Mouse (Mus musculus): ENCODE measurements around the gene Siva1.
A peak's percentile ranks its signal among the peaks of the same experiment; 100 is the strongest.

Gene Siva1

DNA sequence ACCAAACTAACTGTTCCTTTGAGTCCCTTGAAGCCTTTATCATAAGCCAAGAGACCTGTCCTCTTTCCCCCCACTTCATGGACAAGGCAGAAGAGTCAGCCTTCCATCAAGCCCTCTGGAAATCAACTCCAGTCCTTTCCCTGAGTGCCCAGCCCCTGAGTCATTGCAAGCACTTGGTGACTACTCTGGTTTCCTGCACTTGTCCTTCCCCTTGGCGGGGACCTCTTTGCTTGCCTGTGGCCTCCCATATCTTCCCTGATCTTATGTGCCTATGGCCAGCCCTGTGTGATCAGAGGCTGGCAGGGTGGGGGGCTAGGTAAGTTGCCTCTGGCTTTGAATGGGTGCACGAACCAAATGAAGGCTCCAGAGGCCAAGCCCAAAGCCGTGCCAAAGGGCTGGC lies 22.6 kb upstream of the Siva1 start:
- no peak for DNase-seq (ENCODE audit: extremely low read depth, low read depth, low spot score)

DNA sequence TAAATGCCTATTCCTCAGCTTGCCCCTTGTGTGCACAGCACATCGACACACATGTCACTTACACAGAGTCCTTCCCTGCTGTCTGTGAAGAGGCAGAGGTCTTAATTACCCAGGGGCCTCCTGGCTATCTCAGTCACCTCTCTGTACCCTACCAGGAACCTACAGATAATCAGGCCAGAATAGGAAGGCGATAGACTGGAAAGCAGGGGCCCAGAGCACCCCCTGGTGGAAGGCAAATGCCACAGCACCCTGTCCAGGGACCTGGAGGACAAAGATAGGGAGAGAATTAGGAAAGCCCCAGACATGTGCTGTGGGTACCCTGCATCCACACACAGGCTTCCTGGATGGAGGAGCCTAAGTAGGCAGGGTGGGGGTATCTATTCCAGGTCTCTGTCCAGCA lies 20.7 kb upstream of the Siva1 start:
- DNase-seq (ENCODE audit: extremely low read depth, low read depth, low spot score): no peak

DNA sequence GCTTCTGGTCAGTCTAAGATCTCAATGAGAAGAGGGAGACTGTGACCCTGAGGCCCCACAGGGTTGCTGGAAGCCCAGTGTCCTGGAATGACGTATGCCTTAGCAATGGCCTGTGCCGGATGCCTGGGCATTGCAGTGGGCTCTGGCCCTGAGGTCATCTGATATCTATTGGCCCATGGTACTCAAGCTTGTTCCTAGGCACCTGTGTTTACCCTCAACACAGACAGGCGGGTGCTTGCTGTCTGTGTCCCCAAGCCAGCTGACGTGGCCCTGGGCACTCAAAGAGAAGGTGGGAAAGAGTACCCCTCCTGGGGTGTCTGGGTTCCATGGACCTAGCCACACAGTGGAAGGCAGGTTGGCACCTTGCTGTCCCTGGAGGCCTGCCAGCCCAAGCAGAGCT lies 18.8 kb upstream of the Siva1 start:
- no peak for DNase-seq (ENCODE audit: extremely low read depth, low read depth, low spot score)

DNA sequence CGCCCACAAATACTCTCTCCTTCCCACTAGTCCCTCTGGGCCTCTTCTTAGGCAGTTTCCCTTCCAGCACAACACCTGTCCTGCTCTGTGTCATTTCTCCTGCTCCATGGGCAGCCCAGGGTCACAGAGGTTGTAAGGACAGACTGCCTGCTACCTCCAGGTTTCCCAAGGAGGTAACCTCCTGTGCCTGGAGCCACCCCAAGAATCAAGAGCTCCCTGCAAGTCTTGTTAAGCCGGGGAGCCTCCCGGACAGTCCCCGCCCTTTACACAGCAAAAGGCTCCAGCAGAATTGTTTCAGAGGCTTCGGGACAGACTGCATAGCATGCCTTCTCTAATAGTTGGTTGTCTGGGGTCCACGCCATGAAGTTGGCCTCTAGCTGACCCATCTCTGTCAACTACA lies 18.0 kb upstream of the Siva1 start:
- DNase-seq (ENCODE audit: extremely low read depth, low read depth, low spot score): no peak

DNA sequence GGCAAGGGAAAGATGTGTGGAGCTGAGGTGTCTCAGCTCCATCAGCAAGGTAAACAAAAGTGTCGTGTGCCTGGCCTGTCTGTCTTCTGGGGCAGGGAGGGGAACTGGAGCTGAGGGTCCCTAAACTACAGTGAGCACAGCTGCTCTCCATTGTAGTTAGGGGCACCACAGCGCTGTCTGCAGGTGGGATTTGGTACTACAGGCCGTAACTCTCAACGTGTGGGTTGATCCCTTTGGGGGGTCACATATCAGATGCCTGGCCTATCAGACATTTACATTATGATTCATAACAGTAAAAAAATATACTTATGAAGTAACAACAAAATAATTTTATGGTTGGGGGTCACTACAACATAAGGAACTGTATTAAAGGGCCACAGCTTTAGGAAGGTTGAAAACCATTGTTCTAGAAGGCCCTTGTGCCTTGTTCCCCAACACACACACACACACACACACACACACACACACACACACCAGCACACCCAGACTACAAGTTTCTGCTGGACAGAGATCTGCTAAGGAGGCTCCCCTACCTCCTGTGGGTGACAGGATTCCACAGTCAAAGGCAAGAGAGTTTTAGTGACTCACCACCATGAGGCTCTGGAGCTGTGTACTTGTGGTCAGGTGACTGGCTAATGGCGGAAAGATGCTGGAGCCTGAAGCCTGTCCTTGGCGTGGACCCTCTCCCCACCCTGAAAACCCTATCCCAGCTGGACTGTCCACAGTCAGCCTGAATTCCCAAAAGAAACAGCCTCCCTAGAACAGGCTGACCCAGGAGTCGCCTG lies 17.2 kb upstream of the Siva1 start:
- DNase-seq (ENCODE audit: extremely low read depth, low read depth, low spot score): no peak

DNA sequence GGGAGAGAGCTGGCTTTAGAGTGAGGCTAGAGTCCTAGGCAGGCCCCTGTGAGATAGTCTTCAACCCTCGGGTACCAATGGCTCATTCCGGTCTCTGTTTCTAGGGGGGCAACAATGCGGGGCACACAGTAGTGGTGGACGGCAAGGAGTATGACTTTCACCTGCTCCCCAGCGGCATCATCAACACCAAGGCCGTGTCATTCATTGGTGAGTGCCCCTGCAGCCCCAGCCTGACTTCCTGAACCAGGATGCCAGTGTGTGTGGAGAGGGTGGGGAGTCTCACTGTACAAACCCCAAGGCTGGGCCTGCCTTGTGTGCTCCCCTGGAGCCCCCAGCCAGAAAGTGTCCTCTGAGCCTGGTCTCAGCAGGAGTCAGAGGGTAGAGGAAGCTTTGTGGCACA lies 16.3 kb upstream of the Siva1 start:
- DNase-seq (ENCODE audit: extremely low read depth, low read depth, low spot score): no peak

DNA sequence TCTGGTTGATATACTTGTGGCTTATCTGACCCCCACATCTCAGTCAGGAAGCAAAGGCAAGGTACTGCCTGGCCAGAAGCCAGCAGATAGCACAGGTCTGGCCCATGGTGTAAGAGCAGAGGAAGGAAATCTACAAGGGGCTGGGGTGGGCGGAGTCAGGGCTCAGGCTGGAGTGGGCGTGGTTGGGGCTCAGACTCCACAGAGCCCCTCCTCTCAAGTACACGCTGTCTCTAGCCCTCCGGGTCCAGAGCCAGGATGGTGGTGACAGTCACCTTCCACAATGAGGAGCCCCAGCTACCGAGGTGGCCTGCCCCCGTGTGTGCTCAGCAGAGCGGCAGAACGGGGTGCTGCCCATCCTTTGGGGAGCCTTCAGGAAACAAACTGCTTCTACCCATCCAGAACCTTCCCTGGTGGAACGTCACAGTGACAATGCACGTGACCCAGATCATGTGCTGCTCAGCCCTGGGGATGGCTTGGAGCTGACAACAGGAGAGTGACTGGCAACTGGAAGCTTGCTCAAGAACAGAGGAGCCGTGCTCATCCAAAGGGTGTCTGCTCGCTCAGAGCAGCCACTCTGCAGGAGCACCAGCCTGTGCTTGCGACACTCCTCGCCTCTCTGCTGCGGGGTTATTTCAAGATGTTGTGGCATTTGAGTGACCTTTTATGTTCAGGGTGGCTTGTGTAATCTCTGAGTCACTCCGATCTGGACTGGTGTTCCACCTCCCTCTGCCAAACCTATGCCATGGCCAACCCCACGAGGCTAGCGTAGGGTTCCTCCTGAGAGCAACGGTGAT lies 15.4 kb upstream of the Siva1 start:
- peak; percentile 95 for DNase-seq (ENCODE audit: extremely low read depth, low read depth, low spot score)

DNA sequence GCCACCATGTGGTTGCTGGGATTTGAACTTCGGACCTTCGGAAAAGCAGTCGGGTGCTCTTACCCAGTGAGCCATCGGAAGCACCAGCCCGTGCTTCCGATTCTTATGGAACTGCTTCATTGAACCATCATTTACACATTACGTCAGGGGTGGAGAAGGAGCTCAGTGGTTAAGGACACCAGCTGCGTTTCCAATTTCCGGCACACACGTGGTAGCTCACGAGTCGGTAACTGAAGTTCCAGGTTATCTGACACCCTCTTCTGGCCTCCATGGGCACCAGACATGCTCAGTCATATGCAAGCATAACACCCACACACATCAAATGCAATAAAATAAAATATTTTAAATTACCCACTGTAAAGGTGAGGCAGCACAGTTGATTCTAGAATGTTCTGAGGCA lies 14.4 kb upstream of the Siva1 start:
- no peak for DNase-seq (ENCODE audit: extremely low read depth, low read depth, low spot score)

DNA sequence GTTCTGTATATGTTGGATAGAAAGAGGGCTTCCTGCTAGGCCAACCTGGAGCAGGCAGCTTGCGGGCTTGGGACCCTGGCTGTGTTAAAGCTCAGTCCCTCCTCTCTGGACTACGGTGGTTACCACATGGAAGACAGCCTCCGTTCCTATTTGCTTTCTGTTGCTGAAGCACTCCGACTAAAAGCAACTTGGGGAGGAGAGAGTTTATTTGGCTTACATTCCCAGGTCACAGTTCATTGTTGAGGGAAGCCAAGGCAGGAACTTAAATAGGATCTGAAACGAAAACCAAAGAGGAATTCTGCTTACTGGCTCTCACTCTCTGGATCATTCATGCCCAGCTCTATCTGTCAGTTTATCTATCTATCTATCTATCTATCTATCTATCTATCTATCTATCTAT lies 13.7 kb upstream of the Siva1 start:
- no peak for DNase-seq (ENCODE audit: extremely low read depth, low read depth, low spot score)

DNA sequence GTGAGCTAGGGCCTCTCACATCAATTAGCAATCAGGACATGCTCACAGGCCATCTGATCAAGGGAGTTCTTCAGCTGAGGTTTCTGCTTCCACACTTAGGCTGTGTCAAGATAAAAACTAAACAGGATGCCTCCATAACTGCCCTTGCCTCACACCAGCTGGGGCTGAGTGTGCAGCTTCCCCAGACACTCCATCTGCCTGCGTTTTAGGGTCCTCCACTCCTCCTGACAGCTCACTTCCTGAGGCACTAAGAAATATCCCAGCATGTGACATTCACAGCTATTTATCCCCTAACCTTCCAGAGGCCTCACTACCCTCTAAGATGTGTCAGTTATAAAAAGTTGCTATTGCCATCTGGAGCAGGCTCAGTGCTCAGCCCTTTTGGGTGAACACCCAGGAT lies 13.0 kb upstream of the Siva1 start:
- no peak for DNase-seq (ENCODE audit: extremely low read depth, low read depth, low spot score)

DNA sequence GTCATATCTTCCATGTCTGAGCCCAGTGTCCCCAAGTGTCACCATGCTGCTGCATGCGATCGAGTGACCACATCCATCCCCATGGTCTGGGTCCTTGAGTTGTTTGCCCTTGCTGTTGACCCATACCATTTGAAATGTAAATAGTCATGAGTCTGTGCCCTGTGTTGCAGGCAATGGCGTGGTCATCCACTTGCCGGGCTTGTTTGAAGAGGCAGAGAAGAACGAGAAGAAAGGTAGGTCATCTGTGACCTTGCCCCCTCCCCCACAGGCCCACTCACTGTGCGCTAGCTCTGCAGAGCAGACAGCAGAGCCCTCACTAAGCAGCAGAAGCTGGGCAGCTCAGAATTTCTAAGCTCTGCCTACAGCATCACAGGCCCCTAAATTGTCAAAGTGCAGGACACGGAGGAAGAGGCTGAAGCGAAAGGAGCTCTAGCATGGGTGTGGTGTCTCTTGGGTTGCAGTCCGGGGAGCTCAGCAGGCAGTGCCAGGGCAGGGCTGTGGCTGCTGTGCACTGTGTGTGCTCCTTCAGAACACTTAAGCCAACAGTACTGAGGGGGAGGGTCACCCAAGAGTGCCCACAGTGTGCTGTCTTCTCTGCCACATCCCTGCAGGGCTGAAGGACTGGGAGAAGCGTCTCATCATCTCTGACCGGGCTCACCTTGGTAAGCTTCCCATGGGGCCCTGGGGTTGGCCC lies 12.2 kb upstream of the Siva1 start:
- DNase-seq (ENCODE audit: extremely low read depth, low read depth, low spot score): no peak

DNA sequence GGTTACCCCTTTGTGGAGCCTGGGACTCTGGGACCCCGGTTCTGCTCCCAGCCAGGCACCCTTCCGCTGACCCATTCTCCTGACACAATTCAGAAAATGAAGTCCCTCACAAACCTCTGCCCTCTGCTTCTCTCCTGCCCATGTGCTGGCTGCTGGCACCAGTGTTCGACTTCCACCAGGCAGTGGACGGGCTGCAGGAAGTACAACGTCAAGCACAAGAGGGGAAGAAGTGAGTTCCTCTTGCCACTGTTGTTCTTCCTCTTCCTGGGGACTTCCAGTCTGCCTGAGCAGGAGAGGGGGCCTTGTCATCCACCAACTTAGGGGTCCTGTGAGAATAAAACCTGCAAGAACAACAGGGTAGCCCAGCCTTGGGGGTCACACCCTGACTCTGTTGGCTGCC lies 11.6 kb upstream of the Siva1 start:
- no peak for DNase-seq (ENCODE audit: extremely low read depth, low read depth, low spot score)

DNA sequence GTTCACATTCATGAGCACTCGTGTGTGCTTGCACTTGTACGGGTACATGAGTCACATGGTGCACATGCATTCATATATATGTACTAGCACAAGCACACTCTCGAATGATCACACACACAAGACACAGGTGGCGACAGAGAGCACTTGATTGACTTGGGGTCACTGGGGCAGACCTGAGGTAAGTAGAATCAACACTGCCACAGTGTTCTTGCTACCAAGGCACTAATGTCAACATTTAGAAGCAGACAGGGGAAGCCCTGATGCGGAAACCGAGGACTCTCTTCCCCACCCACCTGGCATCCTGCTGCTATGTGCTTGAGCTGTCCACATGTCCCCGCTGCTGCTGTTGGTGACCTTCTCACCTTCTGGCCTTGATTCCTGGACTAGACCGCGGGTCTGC lies 10.8 kb upstream of the Siva1 start:
- DNase-seq (ENCODE audit: extremely low read depth, low read depth, low spot score): no peak

DNA sequence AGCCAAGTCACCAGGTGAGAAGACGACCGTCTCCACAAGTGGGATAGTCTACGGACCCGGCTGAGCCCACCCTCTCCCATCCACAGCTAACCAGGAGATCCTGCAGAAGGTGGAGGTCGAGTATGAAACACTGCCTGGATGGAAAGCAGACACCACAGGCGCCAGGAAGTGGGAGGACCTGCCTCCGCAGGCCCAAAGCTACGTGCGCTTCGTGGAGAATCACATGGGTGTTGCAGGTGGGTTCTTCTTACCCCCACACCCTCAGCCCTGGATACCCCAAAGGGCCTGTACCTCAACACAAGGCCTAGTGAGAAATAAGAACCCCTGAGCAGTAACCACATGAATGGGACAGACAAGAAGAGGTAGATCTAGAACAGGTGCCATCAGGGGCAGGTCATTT lies 5.0 kb upstream of the Siva1 start:
- DNase-seq (ENCODE audit: extremely low read depth, low read depth, low spot score): no peak

DNA sequence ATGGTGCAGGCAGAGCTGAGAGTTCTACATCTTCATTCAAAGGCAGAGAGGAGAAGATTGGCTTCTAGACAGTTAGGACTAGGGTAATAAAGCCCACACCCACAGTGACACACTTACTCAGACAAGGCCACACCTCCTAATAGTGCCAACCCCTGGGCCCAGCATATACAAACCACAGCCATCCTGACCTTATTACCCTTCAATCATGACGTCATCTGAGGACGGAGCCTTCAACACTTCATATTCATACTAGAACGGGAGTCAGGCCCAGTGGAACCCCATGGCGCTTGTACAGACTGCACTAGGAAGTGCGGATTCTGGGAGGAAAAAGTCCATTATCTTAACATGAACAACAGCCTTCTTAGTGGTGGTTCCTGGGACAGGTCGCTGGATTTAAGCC lies 1.4 kb upstream of the Siva1 start:
- DNase-seq (ENCODE audit: extremely low read depth, low read depth, low spot score): no peak

DNA sequence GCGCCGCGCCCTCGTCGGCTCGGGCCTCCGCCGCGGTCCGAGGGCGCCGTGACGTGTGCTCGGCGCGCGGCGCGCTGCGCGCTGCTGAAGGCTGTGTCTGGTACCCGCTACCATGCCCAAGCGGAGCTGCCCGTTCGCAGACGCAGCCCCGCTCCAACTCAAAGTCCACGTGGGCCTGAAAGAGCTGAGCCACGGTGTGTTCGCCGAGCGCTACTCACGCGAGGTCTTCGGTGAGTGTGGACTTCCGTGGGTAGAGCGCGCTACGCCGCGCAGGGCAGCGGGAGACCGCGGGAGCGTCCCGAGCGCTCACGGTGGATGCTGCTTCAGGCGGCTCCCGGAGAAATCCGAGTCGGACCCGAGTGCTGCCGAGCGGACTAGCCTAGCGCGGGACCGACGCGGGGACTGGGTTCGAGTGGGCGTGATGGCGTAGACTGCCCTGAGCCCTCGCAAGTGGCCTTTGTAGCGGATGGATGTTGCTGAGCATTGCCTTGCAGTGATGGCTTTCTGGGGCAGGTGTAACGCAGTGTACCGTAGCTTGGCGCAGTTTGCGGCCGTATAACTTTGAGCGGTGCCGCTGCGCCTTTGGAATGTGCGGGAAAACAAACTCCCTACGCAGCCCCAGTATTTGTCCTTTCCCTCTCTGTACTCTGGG lies 502 bp downstream of the Siva1 start:
- DNase-seq (ENCODE audit: extremely low read depth, low read depth, low spot score): no peak

DNA sequence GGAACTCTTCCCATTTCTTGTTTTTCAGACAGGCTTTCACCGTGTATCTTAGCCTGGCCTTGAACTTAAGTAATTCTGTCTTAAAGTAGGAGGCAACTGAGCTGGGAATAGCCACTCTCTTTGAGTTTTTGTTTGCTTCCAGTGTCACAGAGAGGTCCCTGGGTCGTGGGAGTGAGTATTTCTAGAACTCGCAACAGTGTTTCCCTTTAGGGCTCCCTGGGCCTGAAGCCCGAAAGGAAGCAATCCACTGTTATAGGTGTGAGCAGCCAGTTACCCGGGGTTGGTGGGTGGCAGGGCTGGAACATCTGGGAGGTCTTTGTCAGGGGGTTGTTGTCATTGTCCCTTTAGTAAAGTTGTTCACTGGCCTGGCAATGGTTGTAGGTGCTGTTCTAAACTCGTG lies 1.7 kb downstream of the Siva1 start:
- no peak for DNase-seq (ENCODE audit: extremely low read depth, low read depth, low spot score)

DNA sequence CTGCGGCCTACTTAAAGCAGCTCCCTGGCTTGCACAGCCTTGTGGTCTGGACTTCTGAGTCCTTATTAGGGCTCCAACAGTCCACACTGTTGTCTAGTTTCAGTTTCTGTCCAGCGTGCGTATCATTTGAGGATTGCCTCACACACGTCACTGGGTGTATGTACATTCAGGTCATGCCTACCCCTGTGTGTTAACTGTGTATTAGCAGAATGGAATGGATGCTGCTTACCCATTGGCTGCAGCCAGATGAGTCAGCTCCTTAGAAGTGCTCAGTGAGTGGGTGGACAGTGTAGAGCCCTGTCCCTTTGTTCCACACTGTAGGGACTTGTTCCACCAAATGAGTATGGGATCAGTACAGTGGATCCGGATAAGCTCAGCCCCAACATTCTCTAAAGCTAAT lies 3.6 kb downstream of the Siva1 start:
- DNase-seq (ENCODE audit: extremely low read depth, low read depth, low spot score): no peak

DNA sequence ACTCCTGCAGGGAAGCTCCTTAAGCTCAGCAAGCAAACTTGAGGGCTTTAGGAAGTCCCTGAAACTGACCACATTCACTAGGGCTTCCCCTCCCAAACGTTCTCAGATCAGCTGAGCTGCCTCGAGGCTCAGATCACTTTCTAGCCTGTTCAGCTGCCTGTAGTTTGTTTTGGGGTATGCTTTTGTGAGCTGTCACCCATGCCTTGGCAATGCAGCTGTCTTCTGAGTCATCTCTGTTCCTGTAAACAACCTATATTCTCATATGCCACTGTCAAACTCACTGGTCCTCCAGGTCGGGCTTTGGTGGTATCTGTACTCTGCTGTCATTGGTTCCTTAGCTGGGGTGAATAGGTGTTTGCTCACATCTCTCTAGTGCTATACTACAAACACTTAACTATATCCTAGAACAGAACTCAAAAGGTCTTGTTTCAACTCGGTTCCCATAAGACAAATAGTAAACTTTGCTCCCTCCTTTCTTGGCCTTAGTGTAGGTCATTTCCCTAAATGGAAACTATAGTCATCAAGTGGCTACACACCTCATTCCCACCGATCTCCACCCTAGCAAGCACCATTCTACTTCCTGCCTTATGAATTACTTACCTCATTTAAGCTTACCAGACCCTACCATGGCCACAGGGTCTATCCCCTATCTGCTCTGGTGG lies 7.4 kb downstream of the Siva1 start:
- no peak for DNase-seq (ENCODE audit: extremely low read depth, low read depth, low spot score)

DNA sequence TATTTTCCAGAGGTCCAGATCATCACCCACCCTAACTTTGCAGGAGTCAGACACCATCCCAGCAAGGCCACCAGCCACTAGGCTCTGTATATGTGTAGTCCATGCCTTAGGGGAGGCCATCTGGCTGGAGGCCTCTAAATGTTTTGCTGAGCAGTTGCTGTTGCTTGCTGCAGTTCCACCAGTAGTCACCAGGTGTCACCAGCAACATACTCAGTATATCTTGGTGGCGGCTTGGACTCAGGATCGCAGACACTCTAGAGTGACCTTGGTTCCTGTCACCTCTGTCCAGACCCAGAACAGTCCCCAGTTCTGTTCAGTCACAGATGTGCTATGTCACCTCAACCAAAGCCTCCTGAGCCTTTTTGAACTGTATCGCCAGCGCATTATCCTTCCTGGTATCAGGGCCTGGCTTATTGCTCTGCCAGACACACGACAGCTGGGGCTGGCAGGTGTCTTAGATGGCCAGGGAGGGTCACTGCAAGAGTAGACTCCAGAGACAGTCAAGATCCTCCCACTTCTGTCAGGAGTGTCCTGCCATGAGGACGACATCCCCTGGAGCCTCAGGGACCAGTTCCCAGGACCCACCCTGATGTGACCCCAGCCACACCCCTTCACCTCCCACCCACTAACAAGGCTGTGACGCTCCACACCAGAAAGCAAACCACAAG lies 8.8 kb downstream of the Siva1 start:
- no peak for DNase-seq (ENCODE audit: extremely low read depth, low read depth, low spot score)

Data from fat pad, adult 2 months (tissue).